Mouse (Mus musculus): ENCODE measurements around the gene Tnip1. TPM values are rescaled to one million over a fixed set of nuclear protein-coding genes. Genes with fewer than 3 reads are reported as not detected.

Tnip1 gene
- polyA plus RNA-seq, 1 experiment: 18.4 TPM

- Histone ChIP-seq H3K4me1 (ENCODE audit: control insufficient read depth, insufficient read depth, low read length) (peaks cover 10% of the 10 kb centered on the region), H3K27ac (ENCODE audit: insufficient read depth, low read length) (no peak overlapping the region), H3K4me3 (ENCODE audit: insufficient read depth, low read length) (no peak overlapping the region)
- TF ChIP-seq POLR2A (IDR thresholded peaks at IDR 0.05; ENCODE audit: low read depth, low read length) (no peak), CTCF (IDR thresholded peaks at IDR 0.05; ENCODE audit: borderline replicate concordance, insufficient read depth, low read length) (no peak)
These were observed 23.2 kb downstream of the Tnip1 start for GRCm38 (mm10) chr11:54939501-54939900.

GRCm38 (mm10) chr11:54936771-54937140 lies 26.0 kb downstream of the Tnip1 start:
- Histone ChIP-seq H3K4me1 (ENCODE audit: control insufficient read depth, insufficient read depth, low read length) (peaks cover 10% of the 10 kb centered on the region), H3K4me3 (ENCODE audit: insufficient read depth, low read length) (no peak overlapping the region), H3K27ac (ENCODE audit: insufficient read depth, low read length) (no peak overlapping the region)
- TF ChIP-seq CTCF (IDR thresholded peaks at IDR 0.05; ENCODE audit: borderline replicate concordance, insufficient read depth, low read length) (no peak), POLR2A (IDR thresholded peaks at IDR 0.05; ENCODE audit: low read depth, low read length) (no peak)

- TF ChIP-seq POLR2A (IDR thresholded peaks at IDR 0.05; ENCODE audit: low read depth, low read length) (no peak), CTCF (IDR thresholded peaks at IDR 0.05; ENCODE audit: borderline replicate concordance, insufficient read depth, low read length) (no peak)
- Histone ChIP-seq H3K4me1 (ENCODE audit: control insufficient read depth, insufficient read depth, low read length) (peaks cover 10% of the 10 kb centered on the region), H3K27ac (ENCODE audit: insufficient read depth, low read length) (no peak overlapping the region), H3K4me3 (ENCODE audit: insufficient read depth, low read length) (no peak overlapping the region)
These were observed 26.5 kb downstream of the Tnip1 start for GRCm38 (mm10) chr11:54936035-54936770.

- TF ChIP-seq CTCF (IDR thresholded peaks at IDR 0.05; ENCODE audit: borderline replicate concordance, insufficient read depth, low read length) (no peak), POLR2A (IDR thresholded peaks at IDR 0.05; ENCODE audit: low read depth, low read length) (no peak)
- Histone ChIP-seq H3K4me3 (ENCODE audit: insufficient read depth, low read length) (no peak overlapping the region), H3K4me1 (ENCODE audit: control insufficient read depth, insufficient read depth, low read length) (peaks cover 10% of the 10 kb centered on the region), H3K27ac (ENCODE audit: insufficient read depth, low read length) (no peak overlapping the region)
These were observed 28.5 kb downstream of the Tnip1 start for GRCm38 (mm10) chr11:54934198-54934597.

- no peak overlapping the region for H3K4me3 ChIP-seq (ENCODE audit: insufficient read depth, low read length)
- no peak for TF ChIP-seq CTCF (IDR thresholded peaks at IDR 0.05; ENCODE audit: borderline replicate concordance, insufficient read depth, low read length)
- TF ChIP-seq POLR2A (IDR thresholded peaks at IDR 0.05; ENCODE audit: low read depth, low read length): no peak
- H3K27ac ChIP-seq (ENCODE audit: insufficient read depth, low read length): no peak overlapping the region
- H3K4me1 ChIP-seq (ENCODE audit: control insufficient read depth, insufficient read depth, low read length): peaks cover 10% of the 10 kb centered on the region
These were observed 30.2 kb downstream of the Tnip1 start for GRCm38 (mm10) chr11:54932540-54932939.

- H3K4me1 ChIP-seq (ENCODE audit: control insufficient read depth, insufficient read depth, low read length): peaks cover 7% of the 10 kb centered on the region
- H3K27ac ChIP-seq (ENCODE audit: insufficient read depth, low read length): no peak overlapping the region
- TF ChIP-seq POLR2A (IDR thresholded peaks at IDR 0.05; ENCODE audit: low read depth, low read length) (no peak), CTCF (IDR thresholded peaks at IDR 0.05; ENCODE audit: borderline replicate concordance, insufficient read depth, low read length) (peak; percentile 64; the same call in 1 of the 2 replicates)
- H3K4me3 ChIP-seq (ENCODE audit: insufficient read depth, low read length): no peak overlapping the region
These were observed 31.2 kb downstream of the Tnip1 start for GRCm38 (mm10) chr11:54931405-54932093.

GRCm38 (mm10) chr11:54930318-54930979 lies 32.3 kb downstream of the Tnip1 start:
- TF ChIP-seq POLR2A (IDR thresholded peaks at IDR 0.05; ENCODE audit: low read depth, low read length) (no peak), CTCF (IDR thresholded peaks at IDR 0.05; ENCODE audit: borderline replicate concordance, insufficient read depth, low read length) (peak; percentile 71)
- H3K27ac ChIP-seq (ENCODE audit: insufficient read depth, low read length): no peak overlapping the region

GRCm38 (mm10) chr11:54929744-54930143 lies 33.0 kb downstream of the Tnip1 start:
- Histone ChIP-seq H3K27ac (ENCODE audit: insufficient read depth, low read length) (no peak overlapping the region), H3K4me1 (ENCODE audit: control insufficient read depth, insufficient read depth, low read length) (no peaks in the 10 kb centered on the region), H3K4me3 (ENCODE audit: insufficient read depth, low read length) (no peak overlapping the region)
- TF ChIP-seq CTCF (IDR thresholded peaks at IDR 0.05; ENCODE audit: borderline replicate concordance, insufficient read depth, low read length) (no peak), POLR2A (IDR thresholded peaks at IDR 0.05; ENCODE audit: low read depth, low read length) (no peak)

More at GRCm38 (mm10) chr11:54930318-54930979, 32.3 kb downstream of the Tnip1 start:
- no peaks in the 10 kb centered on the region for H3K4me1 ChIP-seq (ENCODE audit: control insufficient read depth, insufficient read depth, low read length)
- no peak overlapping the region for H3K4me3 ChIP-seq (ENCODE audit: insufficient read depth, low read length)

- Histone ChIP-seq H3K4me3 (ENCODE audit: insufficient read depth, low read length) (no peak overlapping the region), H3K27ac (ENCODE audit: insufficient read depth, low read length) (no peak overlapping the region), H3K4me1 (ENCODE audit: control insufficient read depth, insufficient read depth, low read length) (no peaks in the 10 kb centered on the region)
- TF ChIP-seq CTCF (IDR thresholded peaks at IDR 0.05; ENCODE audit: borderline replicate concordance, insufficient read depth, low read length): no peak
- TF ChIP-seq POLR2A (IDR thresholded peaks at IDR 0.05; ENCODE audit: low read depth, low read length): no peak
These were observed 33.4 kb downstream of the Tnip1 start for GRCm38 (mm10) chr11:54929290-54929689.
